Mouse (Mus musculus) liver, postnatal 0 days (tissue): Measurements from ENCODE around the gene Astn1.

Experiments
- CTCF ChIP-seq: sonication (generic); IDR thresholded peaks from 2 replicates; pipeline ENCODE4 v1.5.1; 2016; ENCODE audit warnings: antibody characterized with exemption, low read depth
- EP300 ChIP-seq: IDR thresholded peaks from 2 replicates; pipeline ENCODE4 v1.6.1; 2016; ENCODE audit warnings: antibody characterized with exemption, low read depth, mild to moderate bottlenecking

- no peak for TF ChIP-seq CTCF
- no peak for TF ChIP-seq EP300
Measured at GRCm38 (mm10) chr1:158554020-158554505, 192.0 kb downstream of the Astn1 start.
